Mouse (Mus musculus) kidney, embryonic 15.5 days (tissue): ENCODE data around the gene Tmem44. TPM values are rescaled to one million over a fixed set of nuclear protein-coding genes. Genes with fewer than 3 reads are reported as not detected.

Experiments used
- ATAC-seq: fragments of 200-750 bp; cut with Nextera tagmentation; replicated peaks from 2 replicates; pipeline ENCODE4 v1.8.0; 2017; ENCODE audit warnings: moderate TSS enrichment; ENCODE audit not compliant: low FRiP score
- H3K27ac ChIP-seq: fragments of 300-500 bp; sonication (generic); 2 replicates; pipeline ENCODE4 v1.5.1; 2015; ENCODE audit warnings: mild to moderate bottlenecking, inconsistent platforms
- H3K27me3 ChIP-seq: fragments of 300-500 bp; sonication (generic); 2 replicates; pipeline ENCODE4 v1.6.1; 2015; ENCODE audit warnings: inconsistent platforms
- H3K36me3 ChIP-seq: fragments of 300-500 bp; sonication (generic); 2 replicates; pipeline ENCODE4 v1.6.1; 2015; ENCODE audit warnings: inconsistent platforms
- H3K4me1 ChIP-seq: fragments of 300-500 bp; sonication (generic); 2 replicates; pipeline ENCODE4 v1.6.1; 2015; ENCODE audit warnings: inconsistent platforms
- H3K4me2 ChIP-seq: fragments of 300-500 bp; sonication (generic); 2 replicates; pipeline ENCODE4 v1.6.1; 2015; ENCODE audit warnings: moderate library complexity, mild to moderate bottlenecking, inconsistent platforms
- H3K4me3 ChIP-seq: fragments of 300-500 bp; sonication (generic); replicated peaks from 2 replicates; pipeline ENCODE4 v1.5.1; 2015; ENCODE audit warnings: mild to moderate bottlenecking, inconsistent platforms
- H3K9ac ChIP-seq: fragments of 300-500 bp; sonication (generic); 2 replicates; pipeline ENCODE4 v1.6.1; 2015; ENCODE audit warnings: mild to moderate bottlenecking, inconsistent platforms
- H3K9me3 ChIP-seq: fragments of 300-500 bp; sonication (generic); replicated peaks from 2 replicates; pipeline ENCODE4 v1.6.1; 2016; ENCODE audit warnings: inconsistent platforms
- WGBS: fragments of 180-500 bp; shearing (Covaris S2); methylation state at CpG from one replicate; pipeline ENCODE4 v1.1.7; 2015; ENCODE audit warnings: mixed read lengths; 5-methylcytosine and 5-hydroxymethylcytosine counted together
- polyA plus RNA-seq: library from polyadenylated mRNA; unstranded; fragments of >200 nt; fragmentation: Nextera tagmentation; extraction: Ambion mirVana; gene quantifications from 2 replicates; pipeline ENCODE4 v1.2.1, GENCODE M21; 2015

Tmem44 gene
- polyA plus RNA-seq, 1 experiment from 2014 or later = 18.6 TPM

DNA sequence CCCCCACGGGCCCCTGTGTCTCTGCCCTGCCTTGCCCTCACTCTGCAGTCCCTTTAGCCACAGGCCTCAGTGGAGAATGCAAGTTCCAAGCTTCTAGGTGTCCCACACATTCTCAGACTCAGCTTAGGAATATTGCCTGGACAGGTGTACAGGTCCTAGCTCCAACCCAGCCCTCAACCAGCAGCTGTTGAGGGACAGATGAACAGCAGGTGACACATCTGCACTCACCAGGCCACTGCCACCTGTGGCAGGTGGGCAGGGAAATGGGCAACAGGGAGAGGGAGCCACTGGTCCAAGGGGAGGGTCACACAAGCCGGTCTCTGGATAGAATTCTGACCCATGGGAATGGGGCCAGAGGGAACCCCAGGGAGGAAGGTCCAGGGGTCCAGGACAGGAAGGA lies 22.8 kb downstream of the Tmem44 start:
- Histone ChIP-seq H3K27ac (no peak overlapping the region), H3K4me1 (peaks cover 5% of the 10 kb centered on the region; the same call in 1 of the 2 replicates), H3K36me3 (0 out of 2 replicates have a peak, but pooled peaks cover 8% of the 10 kb centered on the region), H3K4me3 (no peak overlapping the region), H3K9me3 (no peaks in the 10 kb centered on the region), H3K9ac (no peak overlapping the region), H3K4me2 (no peak overlapping the region), H3K27me3 (no peaks in the 10 kb centered on the region)
- WGBS = 74% methylated on average over 2 of the region's 2 CpGs
- no peak for ATAC-seq

DNA sequence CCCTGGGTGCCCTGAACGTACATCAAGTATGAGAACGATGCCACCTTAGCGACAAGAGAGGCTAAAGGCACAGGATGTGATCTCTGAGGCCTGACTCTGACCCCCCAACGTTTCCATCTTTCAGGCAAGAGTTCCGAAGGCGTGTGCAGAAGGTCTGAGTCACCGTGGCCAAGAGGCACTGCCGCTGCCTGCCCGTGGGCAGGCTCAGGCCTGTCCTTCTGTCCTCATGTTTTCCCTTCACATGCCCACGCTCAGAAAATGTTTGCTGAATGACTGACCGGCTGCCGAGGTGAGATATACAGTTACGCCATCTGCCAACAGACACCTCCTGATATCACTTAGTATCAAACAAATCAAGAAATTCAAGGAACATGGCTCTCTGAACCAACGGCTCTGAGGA lies 24.9 kb downstream of the Tmem44 start:
- no peaks in the 10 kb centered on the region for H3K4me1 ChIP-seq
- no peak overlapping the region for H3K4me3 ChIP-seq
- no peak for ATAC-seq
- WGBS = 70% methylated on average over 14 of the region's 14 CpGs
- H3K9ac ChIP-seq = no peak overlapping the region
- no peaks in the 10 kb centered on the region for H3K9me3 ChIP-seq
- H3K27me3 ChIP-seq = no peaks in the 10 kb centered on the region
- H3K36me3 ChIP-seq = 0 out of 2 replicates have a peak, but pooled peaks cover 8% of the 10 kb centered on the region
- no peak overlapping the region for H3K4me2 ChIP-seq
- H3K27ac ChIP-seq = no peak overlapping the region

DNA sequence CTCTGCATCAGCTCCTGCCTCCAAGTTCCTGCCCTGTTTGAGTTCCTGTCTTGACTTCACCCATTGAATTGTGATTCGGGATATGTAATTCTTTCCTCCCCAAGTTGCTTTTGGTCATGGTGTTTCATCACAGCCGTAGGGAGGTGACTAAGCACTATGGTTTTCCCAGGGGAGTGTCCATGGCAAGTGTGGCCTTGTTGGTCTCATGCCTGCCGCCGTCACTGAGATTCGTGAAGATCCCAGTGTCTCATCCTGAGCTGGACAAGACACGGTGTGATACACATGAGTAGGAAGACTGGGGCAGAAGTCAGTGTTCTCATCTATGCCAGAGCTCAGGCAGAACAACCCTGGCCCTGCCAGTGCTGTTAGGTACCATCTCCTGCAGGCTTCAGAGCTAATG lies 26.2 kb downstream of the Tmem44 start:
- H3K9me3 ChIP-seq = no peaks in the 10 kb centered on the region
- no peaks in the 10 kb centered on the region for H3K27me3 ChIP-seq
- no peak overlapping the region for H3K4me3 ChIP-seq
- 0 out of 2 replicates have a peak, but pooled peaks cover 8% of the 10 kb centered on the region for H3K36me3 ChIP-seq
- H3K4me1 ChIP-seq = 0 out of 2 replicates have a peak, but pooled peaks cover 5% of the 10 kb centered on the region
- no peak overlapping the region for H3K4me2 ChIP-seq
- no peak for ATAC-seq
- 90% methylated on average over 6 of the region's 6 CpGs for WGBS
- H3K9ac ChIP-seq = no peak overlapping the region
- H3K27ac ChIP-seq = no peak overlapping the region

DNA sequence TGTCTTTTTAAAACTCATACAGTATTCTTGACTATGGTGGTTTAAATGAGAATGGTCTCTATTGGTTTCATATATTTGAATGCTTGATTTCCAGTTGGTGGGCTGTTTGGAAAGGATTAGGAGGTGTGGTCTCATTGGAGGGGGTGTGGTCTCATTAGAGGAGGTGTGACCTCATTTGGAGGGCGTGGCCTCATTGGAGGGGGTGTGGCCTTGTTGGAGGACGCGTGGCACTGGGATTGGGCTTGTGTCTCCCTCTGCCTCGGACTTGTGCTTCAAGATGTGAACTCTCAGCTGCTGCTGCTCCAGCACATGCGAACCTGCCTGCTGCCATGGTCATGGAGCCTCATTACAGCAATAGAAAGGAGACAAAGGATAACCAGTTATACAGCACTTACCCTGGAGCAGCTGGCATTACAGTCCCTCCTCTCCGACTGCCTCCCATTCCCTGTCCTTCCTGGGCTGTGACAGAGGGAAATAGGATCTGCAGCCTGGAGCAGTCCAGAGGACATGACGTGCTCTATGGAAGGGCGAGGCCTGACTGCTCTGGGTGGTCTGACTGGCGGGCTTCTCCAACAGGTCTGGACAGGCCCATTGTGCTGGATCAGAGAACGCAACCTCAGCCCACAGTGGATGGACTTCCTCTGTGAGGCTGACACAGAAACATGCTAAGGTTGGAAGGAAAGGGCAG lies 28.2 kb downstream of the Tmem44 start:
- H3K9ac ChIP-seq = no peak overlapping the region
- peaks cover 23% of the 10 kb centered on the region for H3K4me1 ChIP-seq
- 0 out of 2 replicates have a peak, but pooled peaks cover 3% of the 10 kb centered on the region for H3K36me3 ChIP-seq
- no peak overlapping the region for H3K4me2 ChIP-seq
- no peaks in the 10 kb centered on the region for H3K27me3 ChIP-seq
- no peak overlapping the region for H3K4me3 ChIP-seq
- no peaks in the 10 kb centered on the region for H3K9me3 ChIP-seq
- 63% methylated on average over 10 of the region's 10 CpGs for WGBS
- ATAC-seq = no peak
- no peak overlapping the region for H3K27ac ChIP-seq

DNA sequence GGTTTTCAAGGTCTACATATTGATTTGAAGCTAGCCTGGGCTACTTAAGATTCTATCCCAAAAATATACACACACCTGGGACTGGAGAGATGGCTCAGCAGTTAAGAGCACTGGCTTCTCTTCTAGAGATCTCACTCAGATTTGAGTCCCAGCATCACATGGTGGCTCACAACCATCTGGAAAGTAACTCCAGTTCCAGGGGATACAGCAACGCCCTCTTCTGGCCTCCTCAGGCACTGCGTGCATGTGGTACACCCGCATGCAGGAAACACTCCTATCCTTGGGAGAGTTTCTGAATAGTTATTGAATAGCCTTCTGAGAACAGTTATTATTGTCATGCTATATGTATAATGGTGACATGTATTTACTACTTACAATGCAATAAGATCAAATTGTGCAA lies 29.5 kb downstream of the Tmem44 start:
- Histone ChIP-seq H3K9me3 (no peaks in the 10 kb centered on the region), H3K4me3 (no peak overlapping the region), H3K4me1 (peaks cover 23% of the 10 kb centered on the region), H3K27ac (no peak overlapping the region), H3K9ac (no peak overlapping the region), H3K4me2 (no peak overlapping the region), H3K36me3 (no peaks in the 10 kb centered on the region), H3K27me3 (no peaks in the 10 kb centered on the region)
- no peak for ATAC-seq
- WGBS = 65% methylated on average over 3 of the region's 3 CpGs

DNA sequence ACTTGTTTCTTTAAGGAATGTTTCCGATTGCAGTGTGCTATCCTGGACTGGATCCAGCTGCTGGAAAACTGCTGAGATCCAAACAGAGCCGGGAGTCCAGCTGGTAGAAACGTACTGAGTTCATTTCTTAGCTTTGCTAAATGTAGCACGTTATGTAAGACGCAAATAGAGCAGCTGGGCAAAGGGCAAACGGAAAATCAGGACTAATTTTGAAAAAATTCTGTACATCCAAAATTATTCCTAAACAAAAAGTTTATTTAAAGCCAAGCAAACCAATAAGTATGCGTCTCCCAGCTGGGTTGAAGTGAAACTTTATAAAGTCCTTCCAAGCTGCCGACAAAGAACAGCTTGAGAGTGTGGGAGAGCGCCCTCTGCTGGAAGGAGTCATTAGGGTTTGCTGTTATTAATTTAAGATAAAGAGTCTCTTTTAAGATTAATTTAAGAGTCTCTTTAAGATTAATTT lies 30.2 kb downstream of the Tmem44 start:
- Histone ChIP-seq H3K4me2 (peak overlapping the region; percentile 52), H3K36me3 (no peaks in the 10 kb centered on the region), H3K9ac (no peak overlapping the region), H3K27me3 (no peaks in the 10 kb centered on the region), H3K27ac (no peak overlapping the region), H3K4me3 (peak overlapping the region; percentile 33), H3K4me1 (peaks cover 23% of the 10 kb centered on the region), H3K9me3 (no peaks in the 10 kb centered on the region)
- 18% methylated on average over 9 of the region's 9 CpGs for WGBS
- ATAC-seq = no peak

DNA sequence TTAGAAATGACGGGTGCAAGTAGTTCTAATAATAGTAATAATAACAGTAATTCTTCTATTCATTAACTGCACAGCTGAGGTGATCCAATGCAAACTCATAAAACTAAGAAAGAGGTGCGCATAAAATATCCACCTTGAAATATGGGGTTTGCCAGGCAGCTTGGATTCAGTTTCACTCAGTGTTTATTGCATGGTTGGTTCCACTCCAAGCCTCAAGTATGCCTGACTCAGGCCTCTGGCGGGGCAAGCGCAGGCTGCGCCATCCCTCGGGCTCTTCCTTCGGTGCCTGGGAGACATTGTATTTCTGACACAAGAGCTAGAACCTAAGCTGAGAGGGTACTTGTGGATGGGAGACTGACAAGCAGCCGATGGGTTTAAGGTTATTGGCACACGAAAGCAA lies 32.0 kb downstream of the Tmem44 start:
- Histone ChIP-seq H3K9ac (no peak overlapping the region), H3K27me3 (no peaks in the 10 kb centered on the region), H3K4me1 (peaks cover 25% of the 10 kb centered on the region), H3K4me2 (no peak overlapping the region), H3K9me3 (no peaks in the 10 kb centered on the region), H3K36me3 (no peaks in the 10 kb centered on the region), H3K27ac (no peak overlapping the region), H3K4me3 (no peak overlapping the region)
- 51% methylated on average over 9 of the region's 9 CpGs for WGBS
- ATAC-seq = no peak

DNA sequence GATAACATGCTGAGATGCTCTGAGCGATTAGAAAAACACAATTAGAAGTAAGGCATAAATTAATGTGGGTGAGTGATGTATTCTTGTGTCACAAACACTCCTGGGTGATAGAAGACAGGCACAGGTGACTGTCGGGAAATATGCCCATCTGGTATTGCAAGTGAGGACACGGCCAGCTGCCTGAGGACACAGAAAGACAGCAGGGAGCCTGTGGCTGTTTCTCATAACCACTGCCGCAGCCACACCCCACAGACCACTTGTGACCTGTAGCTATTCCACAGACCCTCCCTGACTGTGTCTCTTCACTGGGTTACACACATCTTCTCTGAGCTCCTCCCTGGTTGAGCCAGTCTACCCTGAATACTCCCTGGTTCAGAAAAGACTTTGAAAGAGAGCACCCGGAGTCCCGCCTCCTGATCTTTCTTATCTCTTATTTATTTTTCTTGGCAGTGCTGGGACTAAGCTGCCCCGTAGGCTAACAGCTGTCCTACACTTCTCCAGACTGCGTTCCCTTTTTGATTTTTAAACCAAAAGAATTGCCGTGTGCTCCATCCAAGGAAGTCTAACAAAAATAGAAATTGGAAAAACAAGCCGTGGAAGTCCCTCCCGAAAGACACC lies 32.9 kb downstream of the Tmem44 start:
- H3K27ac ChIP-seq = no peak overlapping the region
- ATAC-seq = no peak

DNA sequence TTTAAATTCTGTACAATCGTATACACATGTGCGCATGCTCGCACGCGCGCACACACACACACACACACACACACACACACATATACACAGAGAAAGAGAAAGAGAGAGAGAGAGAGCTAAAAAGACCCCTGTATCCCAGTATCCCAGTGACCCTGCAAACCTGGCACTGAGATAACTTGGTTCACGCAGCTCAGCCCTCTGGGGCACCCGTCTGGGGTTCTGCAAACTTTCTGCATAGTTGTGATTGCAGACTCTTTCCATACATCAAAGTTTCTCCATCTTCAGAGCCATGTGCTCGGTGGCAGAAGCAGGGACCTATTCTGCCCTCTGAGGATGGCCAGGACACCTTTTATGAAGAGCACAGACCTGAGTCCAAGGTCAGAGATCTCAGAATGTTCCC lies 33.6 kb downstream of the Tmem44 start:
- Histone ChIP-seq H3K4me1 (peaks cover 42% of the 10 kb centered on the region), H3K27me3 (no peaks in the 10 kb centered on the region), H3K4me2 (no peak overlapping the region), H3K9me3 (no peaks in the 10 kb centered on the region), H3K36me3 (no peaks in the 10 kb centered on the region), H3K4me3 (no peak overlapping the region), H3K27ac (no peak overlapping the region), H3K9ac (no peak overlapping the region)
- no peak for ATAC-seq
- WGBS = 93% methylated on average over 9 of the region's 9 CpGs

More for the DNA sequence above, 32.9 kb downstream of the Tmem44 start:
- H3K27me3 ChIP-seq = no peaks in the 10 kb centered on the region
- H3K36me3 ChIP-seq = no peaks in the 10 kb centered on the region
- H3K9me3 ChIP-seq = no peaks in the 10 kb centered on the region
- WGBS = 46% methylated on average over 11 of the region's 11 CpGs
- no peak overlapping the region for H3K4me3 ChIP-seq
- no peak overlapping the region for H3K9ac ChIP-seq
- no peak overlapping the region for H3K4me2 ChIP-seq
- H3K4me1 ChIP-seq = peaks cover 34% of the 10 kb centered on the region

DNA sequence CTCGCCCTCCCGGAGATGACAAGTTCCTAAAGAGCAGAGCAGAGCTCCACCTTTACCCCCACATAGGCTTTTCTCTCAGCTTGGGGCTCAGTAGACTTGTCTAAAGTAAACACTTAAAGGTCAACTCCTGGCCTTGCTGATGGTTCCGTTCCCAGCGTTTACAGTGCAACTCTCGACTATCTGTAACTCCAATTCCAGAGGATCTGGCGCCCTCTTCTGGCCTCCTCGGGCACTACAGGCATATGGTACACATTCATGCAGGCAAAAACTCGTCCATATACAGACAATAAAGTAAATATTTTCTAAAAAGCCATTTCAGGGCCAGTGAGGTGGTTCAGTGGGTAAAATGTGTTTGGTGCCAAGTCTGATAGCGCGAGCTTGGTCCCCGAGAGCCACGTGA lies 35.2 kb downstream of the Tmem44 start:
- H3K9ac ChIP-seq = no peak overlapping the region
- no peak overlapping the region for H3K27ac ChIP-seq
- no peaks in the 10 kb centered on the region for H3K9me3 ChIP-seq
- no peak overlapping the region for H3K4me3 ChIP-seq
- H3K4me2 ChIP-seq = no peak overlapping the region
- no peaks in the 10 kb centered on the region for H3K27me3 ChIP-seq
- no peaks in the 10 kb centered on the region for H3K36me3 ChIP-seq
- peaks cover 55% of the 10 kb centered on the region for H3K4me1 ChIP-seq
- no peak for ATAC-seq
- WGBS = 72% methylated on average over 12 of the region's 12 CpGs

DNA sequence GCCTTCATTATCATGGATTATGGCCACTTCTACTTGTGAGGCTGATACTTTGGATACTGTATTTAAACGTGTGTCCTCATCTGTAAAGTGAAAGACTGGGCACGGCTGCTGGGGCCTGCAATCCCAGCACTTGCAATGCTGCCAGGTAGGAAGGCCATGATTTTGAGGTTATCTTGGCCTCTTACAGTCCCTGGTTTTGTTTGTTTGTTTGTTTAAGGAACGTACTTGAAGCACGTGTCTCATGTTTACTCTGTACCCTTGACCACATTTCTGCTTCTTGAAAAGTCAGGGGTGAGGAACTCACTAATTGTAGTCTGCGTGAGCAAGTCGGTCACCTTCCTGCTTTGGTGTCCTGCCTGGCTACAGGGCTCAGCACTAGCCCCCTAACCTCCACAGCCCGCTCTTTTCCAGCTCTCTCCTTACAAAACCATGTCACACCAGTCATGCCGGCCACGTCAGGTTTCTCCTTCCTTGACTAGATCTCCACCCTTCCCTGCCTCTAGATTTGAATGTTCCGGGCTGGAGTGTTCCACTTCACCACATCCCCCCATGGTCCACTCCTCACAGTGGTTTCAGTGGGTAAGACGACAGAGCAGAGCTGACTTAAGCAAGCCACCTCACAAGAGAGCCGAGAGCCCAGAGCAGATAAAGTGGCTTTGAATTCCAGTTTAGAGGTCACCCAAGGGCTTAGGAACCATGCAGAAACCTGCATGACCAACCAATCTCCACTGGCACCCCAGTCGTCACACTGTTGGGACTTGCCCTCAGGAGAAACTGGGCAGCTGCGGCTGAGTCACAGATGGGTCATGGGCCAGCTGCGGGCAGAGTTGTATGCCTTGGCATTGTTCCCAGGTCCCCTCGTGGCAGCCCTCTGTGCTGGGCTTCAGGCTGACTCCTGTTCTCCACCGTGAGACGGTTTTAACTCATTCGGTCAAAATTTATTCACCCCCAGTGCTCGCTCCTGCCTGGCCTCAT lies 37.3 kb downstream of the Tmem44 start:
- Histone ChIP-seq H3K9me3 (no peaks in the 10 kb centered on the region), H3K4me3 (no peak overlapping the region), H3K9ac (no peak overlapping the region), H3K36me3 (no peaks in the 10 kb centered on the region), H3K4me1 (peaks cover 44% of the 10 kb centered on the region), H3K27me3 (no peaks in the 10 kb centered on the region), H3K4me2 (no peak overlapping the region), H3K27ac (peak overlapping the region; percentile 70)
- ATAC-seq = peak; percentile 12; the same call in 1 of the 2 replicates
- 49% methylated on average over 20 of the region's 20 CpGs for WGBS
